Mouse (Mus musculus) ovary, adult 18-20 months (tissue): Measurements from ENCODE around the gene Sohlh2.
A peak's percentile ranks its signal among the peaks of the same experiment; 100 is the strongest.

Source experiments
- DNase-seq: peaks from one replicate; pipeline ENCODE4 v3.0.0; 2022; ENCODE audit warnings: low spot score, mixed read lengths

Sohlh2 gene

GRCm38 (mm10) chr3:55207665-55208064 lies 25.8 kb downstream of the Sohlh2 start:
- DNase-seq: no peak

DNA sequence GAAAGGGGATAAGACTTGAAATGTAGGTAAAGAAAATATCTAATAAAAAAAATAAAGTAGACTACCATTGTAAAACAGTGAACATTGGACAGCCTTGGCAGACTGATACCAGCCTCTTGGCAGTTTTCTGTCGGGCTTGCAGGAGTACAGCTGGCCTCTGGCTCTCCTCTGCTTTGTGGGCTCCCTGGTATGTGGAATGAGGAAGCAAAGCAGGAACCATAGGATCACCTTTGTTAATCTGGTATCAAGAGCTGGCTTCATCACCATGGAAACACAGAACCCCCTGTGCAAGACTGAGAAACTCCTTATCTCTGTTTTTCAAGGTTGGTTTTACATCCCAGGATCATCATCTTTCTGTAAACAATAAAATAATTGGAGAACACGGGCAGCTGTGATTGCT lies 30.4 kb downstream of the Sohlh2 start:
- DNase-seq: no peak

DNA sequence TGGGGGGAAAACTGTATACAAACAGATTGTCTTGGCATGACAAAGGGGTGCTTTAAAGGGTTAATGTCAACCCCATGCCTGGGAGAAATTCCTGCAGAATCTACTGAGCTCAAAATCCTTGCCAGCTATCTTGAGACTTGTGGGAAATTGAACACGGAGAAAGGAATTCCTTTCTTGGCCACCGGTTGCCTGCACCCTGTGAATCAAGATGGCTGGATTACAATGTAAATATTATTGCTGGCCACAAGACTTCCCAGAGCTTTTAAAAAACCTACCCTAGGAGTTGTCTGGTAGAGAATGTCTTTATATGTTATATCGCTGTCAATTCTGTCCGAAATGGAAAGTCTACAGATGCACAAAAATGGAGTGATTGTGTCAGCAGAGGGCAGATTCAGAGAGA lies 32.0 kb downstream of the Sohlh2 start:
- no peak for DNase-seq

- no peak for DNase-seq
Measured at GRCm38 (mm10) chr3:55214413-55214812, 32.6 kb downstream of the Sohlh2 start.

- DNase-seq: no peak
Measured at GRCm38 (mm10) chr3:55222502-55222901, 40.7 kb downstream of the Sohlh2 start.

DNA sequence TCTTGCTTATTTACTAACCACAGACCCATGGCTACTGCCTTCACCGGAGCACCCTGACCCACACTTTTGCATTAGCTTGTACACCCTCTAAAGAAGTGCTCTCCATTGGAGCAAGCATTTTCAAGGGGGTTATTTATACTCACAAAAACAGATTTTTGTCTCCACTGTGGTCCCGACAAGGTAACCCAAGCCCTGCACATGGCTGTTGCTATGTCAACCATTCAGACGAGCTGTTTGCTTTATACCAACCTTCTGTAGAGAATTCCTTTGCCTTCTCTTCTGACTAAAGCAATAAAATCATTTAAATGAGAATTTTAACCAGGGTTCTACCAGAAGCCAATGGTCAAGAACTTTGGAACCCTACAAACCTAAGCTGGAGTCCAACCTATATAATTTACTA lies 42.0 kb downstream of the Sohlh2 start:
- DNase-seq: no peak

DNA sequence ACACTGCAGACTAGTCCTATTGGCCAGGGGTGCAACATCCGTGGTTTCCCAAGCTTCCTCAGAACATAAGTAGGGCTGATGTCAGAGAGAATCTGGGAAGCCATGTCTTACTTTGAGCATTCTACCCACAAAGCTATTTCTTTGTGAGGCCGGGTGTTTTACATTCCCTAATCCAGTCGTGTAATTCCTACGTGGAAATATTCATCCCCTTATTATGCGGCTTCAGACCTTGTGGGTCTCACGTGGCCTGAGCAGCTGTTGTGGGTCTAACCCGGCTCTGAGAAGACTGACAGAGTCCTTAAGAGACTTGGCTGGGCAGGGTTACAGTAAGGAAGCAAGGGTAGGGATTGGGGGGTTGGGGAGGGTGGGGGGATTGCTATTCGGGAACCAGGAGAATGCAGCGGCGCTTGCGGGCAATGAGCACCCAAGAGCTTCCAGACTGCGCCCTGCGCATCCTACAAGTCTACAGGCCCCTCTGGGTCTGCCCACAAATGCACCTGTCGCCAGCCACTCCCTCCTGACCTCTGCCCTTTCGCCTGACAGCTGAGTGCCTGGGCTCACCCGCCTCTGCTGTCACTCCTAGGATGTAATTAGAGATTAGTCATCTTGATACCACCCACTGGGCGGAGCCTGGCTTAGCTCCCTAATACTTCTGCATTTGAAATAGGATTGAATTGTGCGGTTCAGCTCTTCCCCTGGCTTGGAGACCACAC lies 44.8 kb downstream of the Sohlh2 start:
- no peak for DNase-seq

- no peak for DNase-seq
Measured at GRCm38 (mm10) chr3:55227214-55227581, 45.4 kb downstream of the Sohlh2 start.

GRCm38 (mm10) chr3:55241730-55242421 lies 60.0 kb downstream of the Sohlh2 start, which contains the start of gene Dclk1:
Dclk1 (plus strand) TSS chr3:55242364.
- no peak for DNase-seq

GRCm38 (mm10) chr3:55242422-55243055 lies 60.7 kb downstream of the Sohlh2 start:
- DNase-seq: peak; percentile 50

- DNase-seq: no peak
Measured at GRCm38 (mm10) chr3:55243056-55243471, 61.2 kb downstream of the Sohlh2 start.

- DNase-seq: no peak
Measured at GRCm38 (mm10) chr3:55244087-55244486, 62.3 kb downstream of the Sohlh2 start.

DNA sequence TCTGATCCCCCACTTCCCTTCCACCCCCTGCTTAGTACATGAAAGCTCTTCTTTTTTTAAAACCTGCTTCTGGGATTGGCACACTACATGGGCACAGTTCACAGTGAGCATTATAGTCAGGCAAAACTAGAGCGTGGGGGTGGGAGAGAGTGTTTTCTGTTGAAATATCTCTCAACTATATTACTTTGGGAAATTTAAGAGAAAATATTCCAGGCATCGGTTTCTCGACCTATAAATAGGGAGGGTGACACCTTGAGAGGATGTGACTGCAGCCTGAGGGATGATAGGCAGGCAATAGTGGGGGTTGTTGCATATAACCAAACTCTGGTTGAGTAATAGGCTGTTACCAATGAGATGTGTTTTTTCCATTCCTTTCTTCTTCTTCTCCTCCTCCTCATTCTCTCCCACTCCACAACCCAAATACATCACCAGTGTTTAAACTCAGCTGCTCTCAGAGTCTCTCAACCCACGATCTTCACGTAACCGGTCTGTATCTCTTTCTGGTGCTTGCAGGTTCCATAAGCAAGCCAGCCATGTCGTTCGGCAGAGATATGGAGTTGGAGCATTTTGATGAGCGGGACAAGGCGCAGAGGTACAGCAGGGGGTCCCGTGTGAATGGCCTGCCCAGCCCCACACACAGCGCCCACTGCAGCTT lies 64.9 kb downstream of the Sohlh2 start:
- DNase-seq: no peak

DNA sequence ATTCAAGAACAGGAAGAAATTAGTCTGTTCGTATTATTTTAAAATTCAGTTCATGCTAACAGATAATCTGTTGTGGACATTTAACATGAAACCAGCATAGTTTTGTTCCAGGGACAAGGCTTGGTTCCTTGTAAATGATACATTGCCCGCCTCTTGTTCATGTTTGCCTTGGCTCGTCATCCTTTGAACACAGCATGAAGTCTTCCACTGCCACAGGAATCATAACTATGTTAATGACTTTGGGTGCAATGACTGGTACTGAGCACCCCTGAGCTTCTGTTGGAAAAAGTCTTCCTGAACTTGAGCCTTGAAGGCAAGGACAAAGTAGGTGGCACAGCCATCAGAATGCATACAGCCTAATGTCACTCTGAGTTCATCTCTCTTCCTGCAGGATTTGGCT lies 66.2 kb downstream of the Sohlh2 start:
- DNase-seq: no peak

DNA sequence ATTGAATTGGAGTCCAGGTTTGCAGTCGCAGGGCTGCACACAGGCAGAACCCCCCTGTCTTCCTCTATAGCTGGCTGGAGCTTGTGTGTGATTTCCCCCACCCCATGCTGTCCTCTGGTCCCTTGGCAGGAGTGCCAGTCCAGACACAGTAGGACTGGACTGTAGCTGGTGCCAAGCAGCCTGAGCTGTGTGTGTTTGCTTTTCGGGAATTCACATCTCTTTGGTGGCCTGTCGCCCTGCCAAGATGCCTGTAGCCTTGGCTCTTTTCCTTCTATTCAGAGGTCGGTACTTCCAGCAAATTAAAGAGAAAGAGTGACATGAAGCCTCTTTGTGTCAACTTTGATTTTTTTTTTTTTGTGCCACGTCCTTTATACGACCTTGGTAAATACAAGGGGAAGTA lies 66.7 kb downstream of the Sohlh2 start:
- no peak for DNase-seq

GRCm38 (mm10) chr3:55250631-55251030 lies 68.8 kb downstream of the Sohlh2 start:
- no peak for DNase-seq
